Mouse (Mus musculus): Measurements from ENCODE around the gene Cdca4.

DNA sequence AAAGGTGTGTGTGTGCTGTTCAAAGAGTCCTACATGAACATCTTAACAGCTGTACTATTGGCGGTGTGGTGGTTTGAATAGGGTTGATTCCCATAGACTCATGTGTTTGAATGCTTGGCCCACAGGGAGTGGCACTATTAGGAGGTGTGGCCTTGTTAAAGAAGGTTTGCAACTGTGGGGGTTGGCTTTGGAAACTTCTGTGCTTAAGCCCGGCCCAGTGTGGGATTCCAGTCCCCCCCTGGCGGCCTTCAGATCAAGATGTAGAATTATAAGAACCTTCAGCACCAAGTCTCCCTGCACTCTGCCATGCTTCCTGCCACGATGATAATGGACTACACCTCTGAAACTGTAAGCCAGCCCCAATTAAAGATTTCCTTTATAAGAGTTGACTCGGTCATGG is 3.2 kb upstream of the Cdca4 start:
- TF ChIP-seq POLR2A (IDR thresholded peaks at IDR 0.05; ENCODE audit: low read depth, low read length): no peak
- TF ChIP-seq MAX (IDR thresholded peaks at IDR 0.05; ENCODE audit: low read length): no peak
- no peak for TF ChIP-seq MEF2A (IDR thresholded peaks at IDR 0.05; ENCODE audit: borderline replicate concordance, low read depth, low read length)
- no peak for TF ChIP-seq USF2 (conservative IDR thresholded peaks at IDR 0.05; ENCODE audit: low read depth, low read length)
- TF ChIP-seq TCF12 (IDR thresholded peaks at IDR 0.05; ENCODE audit: low read depth, low read length): no peak
- TF ChIP-seq BHLHE40 (IDR thresholded peaks at IDR 0.05; ENCODE audit: low read depth, low read length): no peak
- no peak for TF ChIP-seq HCFC1 (IDR thresholded peaks at IDR 0.05; ENCODE audit: low read depth, low read length)
- TF ChIP-seq CTCF (conservative IDR thresholded peaks at IDR 0.05 in 1 of 2, IDR thresholded peaks at IDR 0.05 in 1 of 2; ENCODE audit: low read depth in 2 of 2, low read length in 2 of 2): no peak
- no peak for TF ChIP-seq SMC3 (IDR thresholded peaks at IDR 0.05; ENCODE audit: low read depth, low read length)
- no peak for TF ChIP-seq POLR2AphosphoS2 (IDR thresholded peaks at IDR 0.05; ENCODE audit: low read depth, low read length)
- TF ChIP-seq EP300 (IDR thresholded peaks at IDR 0.05; ENCODE audit: low read length): no peak
- no peak for TF ChIP-seq KAT2A (IDR thresholded peaks at IDR 0.05; ENCODE audit: insufficient replicate concordance, low read length)
- no peak for TF ChIP-seq ZNF384 (IDR thresholded peaks at IDR 0.05; ENCODE audit: low read depth, low read length)
